Mouse (Mus musculus): ENCODE data around the gene Lypd6b.

- 0 out of 2 replicates have a peak, but pooled peaks have one; percentile 12 for TF ChIP-seq CTCF (IDR thresholded peaks at IDR 0.05; ENCODE audit: control insufficient read depth, insufficient read depth, insufficient replicate concordance, low read depth, low read length)
- no peak for TF ChIP-seq POLR2A (IDR thresholded peaks at IDR 0.05; ENCODE audit: control insufficient read depth, low read depth, low read length)
Measured at GRCm38 (mm10) chr2:49764331-49764946, 23.0 kb upstream of the Lypd6b start.

Measured in testis, adult 2 months (tissue).